Mouse (Mus musculus) forebrain, postnatal 0 days (tissue): ENCODE data around the gene Map4k5. TPM values are rescaled to one million over a fixed set of nuclear protein-coding genes. Genes with fewer than 3 reads are reported as not detected.

ENCODE experiments used
- ATAC-seq: fragments of 200-750 bp; cut with Nextera tagmentation; 2 replicates; pipeline ENCODE4 v1.8.0; 2017; ENCODE audit warnings: mild to moderate bottlenecking, moderate library complexity
- DNase-seq: peaks from one replicate; pipeline ENCODE4 v3.0.0-alpha.2; 2015
- H3K27ac ChIP-seq: fragments of 300-500 bp; sonication (generic); 2 replicates; pipeline ENCODE4 v1.5.1; 2014; ENCODE audit warnings: low read depth, mild to moderate bottlenecking, antibody characterized with exemption, low read length, moderate library complexity, mixed read lengths
- H3K27me3 ChIP-seq: fragments of 300-500 bp; sonication (generic); 2 replicates; pipeline ENCODE4 v1.6.1; 2014; ENCODE audit warnings: mild to moderate bottlenecking, low read length, mixed read lengths; ENCODE audit not compliant: insufficient read depth
- H3K36me3 ChIP-seq: fragments of 300-500 bp; sonication (generic); 2 replicates; pipeline ENCODE4 v1.6.1; 2014; ENCODE audit warnings: mild to moderate bottlenecking, moderate library complexity; ENCODE audit not compliant: insufficient read depth
- H3K4me1 ChIP-seq: fragments of 300-500 bp; sonication (generic); 2 replicates; pipeline ENCODE4 v1.6.1; 2014; ENCODE audit warnings: antibody characterized with exemption; ENCODE audit not compliant: insufficient read depth
- H3K4me2 ChIP-seq: fragments of 300-500 bp; sonication (generic); 2 replicates; pipeline ENCODE4 v1.6.1; 2014; ENCODE audit warnings: low read depth, mild to moderate bottlenecking, moderate library complexity
- H3K4me3 ChIP-seq: fragments of 300-500 bp; sonication (generic); 2 replicates; pipeline ENCODE4 v1.5.1; 2014; ENCODE audit warnings: low read depth, low read length, mixed read lengths
- H3K9ac ChIP-seq: fragments of 300-500 bp; sonication (generic); 2 replicates; pipeline ENCODE4 v1.6.1; 2014; ENCODE audit warnings: mild to moderate bottlenecking
- H3K9me3 ChIP-seq: fragments of 300-500 bp; sonication (generic); 2 replicates; pipeline ENCODE4 v1.6.1; 2016; ENCODE audit warnings: low read length
- CTCF ChIP-seq: sonication (generic); IDR thresholded peaks from 2 replicates; pipeline ENCODE4 v1.5.1; 2016; ENCODE audit warnings: antibody characterized with exemption, control low read depth, low read depth
- WGBS: fragments of 180-500 bp; shearing (Covaris S2); extraction: QIAGEN DNeasy Blood & Tissue Kit; methylation state at CpG from one replicate; pipeline ENCODE4 v1.1.7; 2014; 5-methylcytosine and 5-hydroxymethylcytosine counted together
- polyA plus RNA-seq: library from polyadenylated mRNA; unstranded; fragments of >200 nt; fragmentation: Nextera tagmentation; extraction: Ambion mirVana; gene quantifications from 2 replicates; pipeline ENCODE4 v1.2.1, GENCODE M21; 2015
- total RNA-seq: library from RNA; depleted of rRNA; stranded (reverse); fragments of >200 nt; gene quantifications from 2 replicates; pipeline ENCODE4 v1.2.3, GENCODE M21; 2014

Gene Map4k5
- total and polyA plus RNA-seq, 2 experiments from 2014 or later = 20.4 to 47.6 TPM

DNA sequence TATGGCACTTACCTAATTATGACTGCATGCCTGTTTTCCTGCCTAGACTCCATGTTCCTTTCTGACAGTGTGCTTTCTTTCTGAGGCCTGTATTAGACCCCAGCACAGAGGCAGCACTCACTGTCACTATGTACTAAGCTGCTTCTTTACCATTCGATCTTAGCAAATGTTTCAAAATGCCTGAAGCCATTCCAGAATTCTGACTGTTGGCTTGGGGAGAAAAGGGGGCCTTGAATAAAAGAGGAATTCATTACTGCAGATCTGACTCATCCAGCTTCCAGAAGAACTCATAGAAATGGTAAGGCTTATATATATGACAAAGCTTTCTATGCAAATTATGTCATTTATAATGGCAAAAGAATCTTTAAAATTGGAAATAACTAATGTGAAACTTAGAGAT lies 4.7 kb downstream of the Map4k5 start:
- 44% methylated on average over 1 of the region's 1 CpGs for WGBS
- no peak for DNase-seq
- TF ChIP-seq CTCF = no peak

DNA sequence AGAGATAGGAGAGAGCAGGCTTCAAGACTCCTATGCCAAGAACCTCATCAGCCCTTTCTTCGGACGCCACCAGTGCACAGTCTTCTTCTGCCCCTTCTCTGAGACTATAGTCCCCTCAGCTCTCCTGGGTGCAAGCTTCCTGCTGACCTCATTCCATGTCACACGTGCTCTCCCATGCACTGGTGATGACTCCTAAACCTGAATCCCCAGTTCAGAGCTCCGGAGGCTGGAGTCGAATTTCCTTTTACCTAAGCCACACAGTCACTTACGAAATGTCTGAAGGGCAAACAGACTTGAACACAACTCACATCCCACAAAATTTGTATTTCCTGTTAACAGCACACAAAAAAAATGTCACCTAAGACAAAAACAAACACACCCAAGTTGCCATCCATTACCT lies 5.2 kb downstream of the Map4k5 start:
- Histone ChIP-seq H3K9ac (no peak overlapping the region), H3K36me3 (peaks cover 4% of the 10 kb centered on the region; the same call in 1 of the 2 replicates), H3K4me2 (no peak overlapping the region), H3K4me1 (peaks cover 14% of the 10 kb centered on the region; the same call in 1 of the 2 replicates), H3K27ac (no peak overlapping the region), H3K4me3 (no peak overlapping the region), H3K9me3 (no peaks in the 10 kb centered on the region), H3K27me3 (no peaks in the 10 kb centered on the region)
- 90% methylated on average over 6 of the region's 6 CpGs for whole genome bisulfite sequencing
- ATAC-seq = no peak
- no peak for TF ChIP-seq CTCF
- no peak for DNase-seq

More for the DNA sequence above, 4.7 kb downstream of the Map4k5 start:
- no peaks in the 10 kb centered on the region for H3K27me3 ChIP-seq
- no peaks in the 10 kb centered on the region for H3K9me3 ChIP-seq
- ATAC-seq = no peak
- peaks cover 4% of the 10 kb centered on the region; the same call in 1 of the 2 replicates for H3K36me3 ChIP-seq
- H3K9ac ChIP-seq = no peak overlapping the region
- no peak overlapping the region for H3K4me3 ChIP-seq
- no peak overlapping the region for H3K27ac ChIP-seq
- H3K4me1 ChIP-seq = peaks cover 14% of the 10 kb centered on the region; the same call in 1 of the 2 replicates
- no peak overlapping the region for H3K4me2 ChIP-seq

DNA sequence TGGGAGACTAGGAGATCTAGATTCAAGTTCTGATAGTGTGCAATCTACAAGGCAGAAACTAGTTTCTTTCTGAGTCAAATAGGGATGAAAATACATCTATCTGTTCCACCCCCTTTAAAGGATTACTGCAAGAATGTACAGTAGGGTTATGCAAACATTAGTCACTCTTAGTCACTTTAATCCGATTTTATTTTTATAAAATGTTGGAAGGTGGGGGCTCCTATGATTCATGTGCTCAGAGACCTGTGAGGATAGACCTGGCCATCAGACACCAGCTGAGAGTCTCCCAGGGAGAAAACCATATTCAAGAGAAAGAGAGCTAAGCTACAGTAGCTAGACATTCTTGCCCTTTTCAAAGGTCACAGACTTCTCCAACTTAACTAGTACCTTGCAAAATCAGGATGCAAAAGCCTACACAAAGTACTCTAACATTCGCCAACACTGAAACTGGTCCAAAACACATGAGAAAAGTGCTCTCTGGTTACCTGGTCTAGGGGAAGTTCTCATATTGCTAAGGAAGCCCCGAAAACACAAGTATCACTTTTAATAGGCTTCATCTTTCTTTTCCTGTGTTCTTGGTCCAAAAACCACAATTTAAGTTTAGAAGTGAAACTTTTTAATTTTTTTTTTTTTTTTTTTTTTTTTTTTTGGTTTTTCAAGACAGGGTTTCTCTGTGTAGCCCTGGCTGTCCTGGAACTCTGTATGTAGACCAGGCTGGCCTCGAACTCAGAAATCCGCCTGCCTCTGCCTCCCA lies 7.7 kb downstream of the Map4k5 start:
- peaks cover 4% of the 10 kb centered on the region; the same call in 1 of the 2 replicates for H3K36me3 ChIP-seq
- ATAC-seq (no peak), DNase-seq (no peak)
- H3K9ac ChIP-seq = no peak overlapping the region
- TF ChIP-seq CTCF = no peak
- H3K9me3 ChIP-seq = no peaks in the 10 kb centered on the region
- no peak overlapping the region for H3K4me2 ChIP-seq
- no peaks in the 10 kb centered on the region for H3K27me3 ChIP-seq
- peaks cover 6% of the 10 kb centered on the region for H3K4me1 ChIP-seq
- 96% methylated on average over 5 of the region's 5 CpGs for WGBS
- no peak overlapping the region for H3K4me3 ChIP-seq
- no peak overlapping the region for H3K27ac ChIP-seq

- Histone ChIP-seq H3K9ac (no peak overlapping the region), H3K4me2 (no peak overlapping the region), H3K4me3 (no peak overlapping the region), H3K27ac (no peak overlapping the region), H3K36me3 (peaks cover 4% of the 10 kb centered on the region; the same call in 1 of the 2 replicates), H3K9me3 (no peaks in the 10 kb centered on the region), H3K27me3 (no peaks in the 10 kb centered on the region), H3K4me1 (no peaks in the 10 kb centered on the region; the same call in 1 of the 2 replicates)
- WGBS = 94% methylated on average over 5 of the region's 5 CpGs
- ATAC-seq (no peak), DNase-seq (no peak)
- TF ChIP-seq CTCF = no peak
Measured at GRCm38 (mm10) chr12:69884053-69884452, 8.9 kb downstream of the Map4k5 start.

- no peak for TF ChIP-seq CTCF
- Histone ChIP-seq H3K27me3 (no peaks in the 10 kb centered on the region), H3K9ac (no peak overlapping the region), H3K4me2 (no peak overlapping the region), H3K36me3 (no peaks in the 10 kb centered on the region), H3K4me1 (no peaks in the 10 kb centered on the region; the same call in 1 of the 2 replicates), H3K9me3 (no peaks in the 10 kb centered on the region), H3K4me3 (no peak overlapping the region), H3K27ac (no peak overlapping the region)
- 29% methylated on average over 10 of the region's 10 CpGs for WGBS
- DNase-seq = no peak
- ATAC-seq = no peak
Measured at GRCm38 (mm10) chr12:69881198-69881905, 11.6 kb downstream of the Map4k5 start.

DNA sequence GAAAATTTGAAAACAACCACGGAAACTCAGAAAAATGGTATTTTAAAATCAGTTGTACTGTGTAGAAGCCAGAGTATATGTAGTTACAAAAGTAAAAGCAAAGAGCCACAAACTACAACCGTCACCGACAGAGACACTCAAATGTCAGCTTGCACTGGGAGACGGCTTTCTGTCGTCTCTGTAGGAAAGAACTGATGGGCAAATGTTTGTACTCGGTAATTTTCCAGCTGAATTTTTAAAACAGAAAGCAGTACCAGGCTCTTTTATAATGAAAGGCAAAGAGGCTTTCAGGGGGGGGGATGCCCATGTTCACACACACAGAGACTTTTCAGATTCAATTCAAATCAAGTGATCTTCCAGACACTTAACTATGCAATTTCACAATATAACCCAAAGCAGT lies 13.3 kb downstream of the Map4k5 start:
- Histone ChIP-seq H3K9me3 (no peaks in the 10 kb centered on the region), H3K27me3 (no peaks in the 10 kb centered on the region), H3K4me1 (no peaks in the 10 kb centered on the region; the same call in 1 of the 2 replicates), H3K27ac (0 out of 2 replicates have a peak overlapping the region, but pooled peaks have one; percentile 9), H3K36me3 (no peaks in the 10 kb centered on the region), H3K4me2 (no peak overlapping the region), H3K9ac (no peak overlapping the region), H3K4me3 (no peak overlapping the region)
- TF ChIP-seq CTCF = no peak
- ATAC-seq = no peak
- no peak for DNase-seq
- WGBS = 14% methylated on average over 6 of the region's 6 CpGs

DNA sequence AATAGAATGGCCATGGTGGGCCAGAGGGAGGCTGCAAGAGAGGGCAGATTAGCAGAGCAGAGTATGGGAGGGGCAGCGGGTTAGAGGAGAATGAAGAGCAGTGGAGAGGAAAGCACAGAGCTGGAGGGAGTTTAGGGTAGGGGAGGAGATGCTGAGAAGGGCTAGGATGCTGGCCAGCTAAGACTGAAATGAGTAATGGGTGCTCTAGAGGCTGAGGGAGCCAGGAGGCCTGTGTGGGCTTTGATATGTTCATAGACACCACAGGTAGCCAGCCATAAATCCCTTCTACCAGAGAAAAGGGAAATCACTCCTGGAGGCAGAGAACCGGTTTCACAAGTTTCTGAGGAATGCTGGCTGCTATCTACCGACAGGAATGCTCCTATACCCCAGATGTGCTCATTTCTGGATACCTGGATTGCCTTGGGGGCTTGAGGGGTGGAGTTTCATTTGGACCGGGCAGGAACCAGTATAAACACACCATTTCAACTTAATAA lies 13.8 kb downstream of the Map4k5 start:
- Histone ChIP-seq H3K4me3 (no peak overlapping the region), H3K27me3 (no peaks in the 10 kb centered on the region), H3K36me3 (no peaks in the 10 kb centered on the region), H3K4me2 (no peak overlapping the region), H3K4me1 (no peaks in the 10 kb centered on the region; the same call in 1 of the 2 replicates), H3K9ac (no peak overlapping the region), H3K9me3 (no peaks in the 10 kb centered on the region), H3K27ac (no peak overlapping the region)
- peak; percentile 58 for ATAC-seq
- TF ChIP-seq CTCF = no peak
- 19% methylated on average over 4 of the region's 4 CpGs for WGBS
- DNase-seq = no peak
